Mouse (Mus musculus) embryonic fibroblast, embryonic 13.5 days (primary cell): Measurements from ENCODE around the gene Slc7a14.

Source experiments
- CTCF ChIP-seq: IDR thresholded peaks from 2 replicates; pipeline ENCODE4 v1.5.1; 2011; ENCODE audit warnings: mild to moderate bottlenecking, control low read depth, low read length, moderate library complexity, borderline replicate concordance; ENCODE audit not compliant: insufficient read depth
- POLR2A ChIP-seq: IDR thresholded peaks from 2 replicates; pipeline ENCODE4 v1.6.1; 2011; ENCODE audit warnings: low read depth, mild to moderate bottlenecking, control low read depth, low read length, moderate library complexity

DNA sequence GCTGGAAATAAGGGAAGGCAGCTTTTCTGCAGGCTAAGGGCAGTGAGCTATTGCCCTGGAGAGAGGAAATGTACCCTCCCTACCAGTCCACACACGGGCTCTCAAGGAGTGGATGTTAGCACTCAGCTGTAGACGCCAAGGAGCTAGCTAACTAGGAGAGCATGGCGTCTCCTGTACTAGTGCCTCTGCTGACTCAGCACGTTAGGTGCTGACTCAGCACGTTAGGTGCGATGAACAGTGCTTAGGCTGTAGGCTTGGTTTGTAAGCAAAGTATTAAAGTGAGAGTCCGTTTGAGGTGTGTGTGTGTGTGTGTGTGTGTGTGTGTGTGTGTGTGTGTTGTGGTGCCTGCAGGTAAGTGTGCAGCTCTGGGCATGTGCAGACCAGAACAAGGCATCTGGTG, 119.8 kb downstream of the Slc7a14 start:
- TF ChIP-seq CTCF (no peak), POLR2A (no peak)
